Mouse (Mus musculus) heart, adult 8-10 months (tissue): ENCODE measurements at regions not wholly inside any gene's neighbourhood (a gene's known extent, or its start where the extent isn't known, plus 50 kb on each side); places are given as distances from the start of the nearest gene placed in this dataset.

Source experiments
- DNase-seq: peaks from one replicate; pipeline ENCODE4 v3.0.0; 2022; ENCODE audit warnings: low spot score

DNA sequence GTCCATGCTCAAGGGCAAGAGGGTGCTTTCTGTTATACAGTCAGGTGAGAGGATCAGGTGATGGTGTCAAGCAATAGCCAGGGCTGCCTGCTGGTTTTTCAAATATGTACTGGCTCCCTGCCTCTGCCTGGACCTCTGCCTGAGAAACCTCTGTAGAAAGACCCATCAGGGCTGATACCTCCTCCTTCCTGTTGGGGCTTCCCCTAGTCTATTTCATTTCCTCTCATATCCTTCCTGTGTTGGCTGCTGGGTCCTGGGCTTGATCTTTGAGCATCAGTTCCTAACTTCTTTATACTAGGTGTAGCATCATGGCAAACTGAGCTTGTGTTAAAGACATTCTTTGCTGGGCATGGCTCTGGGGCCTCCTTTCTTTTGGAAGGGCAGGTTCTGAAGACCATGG, 89.5 kb downstream of the Tmem38b start:
- no peak for DNase-seq

DNA sequence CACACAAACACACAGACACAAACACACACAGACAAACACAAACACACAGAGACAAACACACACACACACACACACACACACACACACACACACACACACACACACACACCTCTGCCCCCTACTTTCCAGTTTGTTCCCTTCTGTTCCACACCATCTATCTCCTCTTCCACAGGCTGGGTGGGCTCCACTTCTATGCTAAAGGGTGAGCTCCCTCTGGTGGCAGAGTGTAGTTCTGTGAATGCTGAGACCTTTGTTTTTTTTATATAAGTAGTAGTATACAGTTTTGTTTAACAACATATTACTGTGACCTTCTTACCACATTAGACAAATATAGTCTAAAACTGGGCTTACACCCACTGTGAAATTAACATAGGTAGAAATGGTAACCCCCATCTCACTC, 93.3 kb downstream of the Tmem38b start:
- DNase-seq = peak; percentile 16

DNA sequence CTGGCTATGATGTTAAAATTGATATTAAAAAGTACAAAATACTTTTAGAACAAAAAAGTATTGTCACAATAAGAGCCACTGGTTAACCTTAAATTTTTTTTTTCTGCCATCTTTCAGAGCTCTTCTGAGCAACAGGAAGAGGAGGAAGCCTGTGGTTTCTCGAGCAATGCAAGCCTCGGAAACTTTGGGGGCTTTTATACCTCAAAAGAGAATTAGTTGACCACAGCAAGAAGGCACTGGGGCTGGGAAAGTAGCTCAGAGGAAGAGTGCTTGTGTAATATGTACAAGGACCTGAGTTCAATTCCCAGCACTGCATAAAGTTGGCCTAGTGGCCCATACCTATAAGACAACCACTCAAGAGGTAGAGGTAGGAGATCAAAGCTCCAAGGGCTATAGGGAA, 94.7 kb downstream of the Tmem38b start:
- no peak for DNase-seq

DNA sequence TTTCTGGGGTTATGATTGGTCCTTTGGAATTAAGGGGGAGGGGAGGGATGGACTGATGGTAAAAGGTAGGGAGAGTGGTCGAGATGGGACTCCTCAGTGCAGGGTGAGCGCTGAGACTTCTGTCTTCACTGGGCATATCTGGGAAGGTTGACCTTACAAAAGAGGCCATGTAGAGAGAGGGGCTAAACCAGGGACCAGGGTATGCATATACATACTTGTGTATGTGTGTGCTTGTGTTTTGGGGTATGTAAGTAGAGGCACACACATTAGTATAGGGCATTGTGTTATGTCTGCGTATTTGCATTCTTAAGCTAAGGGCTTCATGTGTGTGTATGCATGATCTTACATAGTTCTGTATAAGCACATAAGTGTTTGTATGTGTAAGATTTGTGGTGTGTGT, 105.2 kb downstream of the Tmem38b start:
- no peak for DNase-seq

DNA sequence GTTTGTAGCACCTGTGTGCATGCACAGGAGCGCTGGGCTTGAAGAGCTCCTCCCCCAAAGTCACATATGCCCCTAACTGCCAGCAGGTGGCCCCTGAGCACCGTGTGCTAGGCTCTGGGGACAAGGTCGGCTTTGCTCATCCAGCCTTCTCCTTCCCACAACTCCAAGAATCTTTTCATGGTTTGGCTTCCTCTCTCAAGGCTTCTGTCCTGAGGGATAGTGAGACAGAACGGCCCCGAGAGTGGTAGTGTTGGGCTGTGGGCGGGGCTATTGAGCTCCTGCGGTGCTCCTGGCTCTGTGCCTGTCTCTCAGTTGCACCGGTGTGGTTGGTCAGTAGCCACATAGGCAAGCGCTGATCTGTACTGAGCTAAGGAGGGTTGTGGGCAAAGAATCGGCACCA, 105.7 kb downstream of the Tmem38b start:
- no peak for DNase-seq

DNA sequence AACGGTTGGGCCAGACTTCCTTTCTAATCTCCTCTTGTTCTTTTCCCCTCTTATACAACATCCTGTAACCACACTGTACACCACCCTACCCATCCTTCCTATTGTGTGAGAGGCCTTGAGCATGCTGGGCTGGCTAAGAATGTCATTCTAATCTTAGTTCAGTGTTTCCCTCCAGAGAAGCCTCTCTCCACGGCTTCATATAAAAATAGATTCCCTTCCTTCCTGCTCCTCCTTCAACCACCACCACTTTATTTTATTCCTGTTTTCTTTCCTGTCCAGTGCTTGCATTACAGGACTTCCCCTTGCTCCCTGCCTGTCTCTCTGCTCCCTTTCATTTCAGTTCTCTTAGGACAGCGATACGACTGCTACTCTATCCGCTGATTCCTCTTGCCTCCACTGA, 109.5 kb downstream of the Tmem38b start:
- peak; percentile 10 for DNase-seq

DNA sequence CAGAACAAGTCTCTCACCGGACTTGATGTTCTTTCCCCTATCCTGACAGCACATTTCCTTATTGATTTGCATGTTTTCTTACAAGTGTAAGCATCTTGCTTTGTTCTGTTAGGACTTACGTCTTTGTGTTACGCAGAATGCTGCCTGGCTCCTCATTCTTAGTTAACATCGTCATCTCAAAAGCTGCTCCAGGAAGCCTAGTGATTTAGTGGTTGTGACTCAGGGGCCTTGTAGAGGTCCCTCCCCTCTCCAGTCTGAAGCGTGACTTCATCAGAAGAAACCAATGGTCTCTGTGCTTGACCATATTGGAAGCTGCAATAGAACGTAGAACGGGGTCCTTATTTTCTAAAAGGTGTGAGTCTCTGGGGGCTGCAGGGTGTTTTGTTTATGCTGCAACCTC, 122.9 kb downstream of the Tmem38b start:
- no peak for DNase-seq

DNA sequence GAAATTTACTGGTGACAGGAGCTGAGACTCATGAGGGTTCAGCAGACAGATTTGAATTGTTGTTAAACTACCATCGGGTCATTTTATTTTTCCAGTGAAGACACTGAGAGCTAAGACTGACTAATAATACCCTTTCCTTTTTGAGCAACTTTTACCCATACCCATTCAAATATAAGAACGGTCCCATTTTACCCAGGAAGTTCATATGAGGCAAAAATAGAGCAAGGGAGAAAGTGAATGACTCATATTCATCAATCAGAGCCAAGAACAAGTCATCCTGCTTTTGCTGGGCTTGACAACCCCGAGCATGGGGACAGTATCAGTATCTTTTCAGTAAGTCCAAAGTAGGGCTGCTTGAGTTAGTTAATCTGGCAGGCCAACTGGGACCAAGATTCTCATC, 123.3 kb downstream of the Tmem38b start:
- DNase-seq = no peak

DNA sequence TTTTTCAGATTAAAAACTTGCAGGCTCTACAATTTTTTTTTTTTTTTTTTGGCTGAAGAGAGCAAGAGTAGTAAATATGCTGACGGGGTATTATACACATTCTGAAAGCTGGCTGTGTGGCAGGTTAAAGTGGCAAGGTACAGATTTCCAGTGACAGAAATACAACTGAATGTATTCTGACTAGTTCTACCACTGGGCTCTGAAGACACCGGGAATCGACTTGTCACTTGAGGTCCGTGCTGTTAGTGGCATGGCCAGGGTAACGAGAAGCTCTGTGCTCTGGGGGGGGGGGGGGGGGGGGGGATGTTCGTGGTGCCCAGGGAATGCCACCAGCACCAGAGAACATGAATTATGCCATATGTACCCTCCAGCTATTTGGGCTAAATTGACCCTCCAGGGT, 124.7 kb downstream of the Tmem38b start:
- DNase-seq = no peak

DNA sequence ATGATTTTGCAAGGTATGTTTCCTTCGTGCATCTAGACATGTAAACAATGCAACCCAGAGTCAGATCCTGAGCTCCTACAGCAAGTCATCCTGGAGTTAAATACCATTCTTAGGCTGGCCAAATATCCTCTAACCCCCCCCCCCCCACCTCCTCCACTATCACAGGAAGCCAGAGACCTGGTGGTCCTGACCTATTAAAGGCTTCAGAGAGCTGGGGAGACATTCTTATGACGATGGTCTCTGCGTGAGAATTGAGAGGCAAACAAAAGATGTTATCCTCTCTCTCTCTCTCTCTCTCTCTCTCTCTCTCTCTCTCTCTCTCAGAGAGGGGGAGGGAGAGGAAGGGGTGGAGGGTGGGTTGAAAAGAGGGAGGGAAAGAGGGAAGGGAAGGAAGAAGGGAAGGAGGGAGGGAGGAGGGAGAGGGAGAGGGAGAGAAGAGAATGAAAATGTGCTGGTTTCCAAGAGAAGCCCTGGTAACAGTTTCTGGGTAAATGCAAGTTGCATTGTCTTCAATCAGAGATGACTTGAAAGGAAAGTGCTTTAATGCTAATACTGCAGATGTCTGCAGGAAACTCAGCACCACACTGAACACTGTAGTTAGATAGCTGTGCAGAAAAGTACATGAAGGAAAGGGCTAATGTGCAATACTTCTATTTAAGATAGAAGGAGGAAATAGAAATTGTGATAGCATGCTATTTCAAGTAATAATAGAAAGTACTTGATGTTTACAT, 125.3 kb downstream of the Tmem38b start:
- no peak for DNase-seq

DNA sequence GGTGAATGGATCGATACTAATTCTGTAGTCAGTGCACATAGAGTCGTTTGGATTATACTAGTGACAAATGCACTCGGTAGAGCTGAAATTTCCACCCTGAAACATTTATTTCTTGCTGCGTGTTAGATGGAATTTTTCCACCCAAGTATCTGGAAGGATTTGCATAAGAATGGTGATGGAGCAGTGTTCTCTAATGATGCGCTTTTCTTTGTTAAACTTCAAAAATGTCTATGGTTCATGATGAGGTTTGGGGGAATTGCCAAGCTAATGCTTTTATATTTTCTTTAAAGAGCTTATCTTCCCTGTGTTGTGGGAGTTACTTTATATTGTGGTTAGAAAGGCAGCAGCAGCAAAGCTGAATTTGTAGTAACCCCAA, 125.9 kb downstream of the Tmem38b start:
- DNase-seq = no peak

DNA sequence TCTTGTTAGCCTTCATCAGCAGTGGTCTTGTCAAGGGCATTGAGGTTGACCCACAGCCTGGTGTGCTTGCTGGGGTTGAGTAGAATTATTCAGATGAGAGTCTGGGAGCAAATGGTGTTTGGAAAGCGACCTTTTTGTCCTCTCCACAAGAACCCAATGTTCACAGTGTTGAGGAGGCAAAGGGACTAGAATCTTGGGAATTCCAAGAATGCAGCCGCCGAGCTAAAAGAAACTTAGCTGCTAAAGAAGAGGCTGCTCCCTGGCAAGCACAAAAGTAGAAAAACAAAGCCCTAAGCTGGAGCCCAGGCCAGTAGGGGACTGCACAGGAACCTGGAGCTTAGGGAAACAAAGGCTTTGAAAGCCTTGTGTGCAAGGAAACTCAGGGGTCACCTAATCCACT, 126.4 kb downstream of the Tmem38b start:
- DNase-seq = no peak

DNA sequence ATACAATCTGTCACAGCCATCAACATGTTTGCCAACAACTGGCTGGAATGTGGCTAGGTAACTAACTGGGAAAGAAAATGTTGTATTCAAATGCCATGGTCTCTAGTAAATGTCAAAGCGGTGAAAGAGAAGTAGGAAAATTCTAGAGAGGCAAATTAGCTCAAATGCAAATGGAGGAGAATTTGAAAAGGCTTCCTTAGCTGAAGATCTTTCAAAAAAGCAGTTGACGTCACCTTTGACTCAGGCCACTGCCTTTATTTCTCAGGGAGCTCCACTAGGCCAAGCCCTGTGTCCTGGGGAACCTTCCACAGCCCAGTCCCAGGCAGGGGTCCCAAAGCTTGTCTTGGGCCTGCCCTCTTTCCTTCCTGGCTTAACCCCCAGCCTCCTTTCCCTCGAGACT, 136.6 kb downstream of the Tmem38b start:
- no peak for DNase-seq

DNA sequence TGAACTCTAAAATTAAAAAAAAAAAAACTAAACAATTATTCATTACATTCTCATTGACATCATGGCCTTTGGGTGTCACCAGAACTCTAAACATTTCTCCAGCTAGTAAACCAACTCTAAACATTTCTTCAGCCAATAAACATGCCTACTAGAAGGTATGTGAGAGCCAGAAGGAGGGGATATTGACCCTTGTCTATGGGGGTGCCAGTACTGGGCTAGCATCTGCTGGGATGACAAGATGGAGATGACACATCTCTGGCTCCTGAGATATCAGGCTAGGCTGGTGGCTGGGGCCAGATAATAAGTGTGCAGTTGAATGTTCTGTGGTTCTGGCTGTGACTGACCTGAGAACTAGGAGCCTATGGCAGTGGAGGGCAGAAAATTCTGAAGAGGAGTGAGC, 144.6 kb downstream of the Tmem38b start:
- no peak for DNase-seq

DNA sequence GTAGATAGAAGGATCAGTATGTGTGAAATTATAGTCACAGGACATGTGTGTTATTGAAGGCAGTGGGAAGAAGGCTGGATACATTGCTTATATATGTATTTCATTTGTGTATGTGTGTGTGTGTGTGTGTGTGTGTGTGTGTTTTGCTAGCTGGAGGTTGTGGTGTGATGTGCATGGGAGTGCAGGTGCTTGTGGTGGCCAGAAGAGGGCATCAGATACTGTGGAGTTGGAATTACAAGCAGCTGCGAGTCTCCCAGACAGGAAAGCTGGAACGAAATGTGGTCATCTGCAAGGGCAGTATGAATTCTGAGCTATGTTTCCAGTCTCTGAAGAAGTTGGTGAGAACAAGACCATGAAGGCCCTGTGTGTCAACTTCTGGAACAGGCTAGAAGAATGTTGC, 145.1 kb downstream of the Tmem38b start:
- no peak for DNase-seq

DNA sequence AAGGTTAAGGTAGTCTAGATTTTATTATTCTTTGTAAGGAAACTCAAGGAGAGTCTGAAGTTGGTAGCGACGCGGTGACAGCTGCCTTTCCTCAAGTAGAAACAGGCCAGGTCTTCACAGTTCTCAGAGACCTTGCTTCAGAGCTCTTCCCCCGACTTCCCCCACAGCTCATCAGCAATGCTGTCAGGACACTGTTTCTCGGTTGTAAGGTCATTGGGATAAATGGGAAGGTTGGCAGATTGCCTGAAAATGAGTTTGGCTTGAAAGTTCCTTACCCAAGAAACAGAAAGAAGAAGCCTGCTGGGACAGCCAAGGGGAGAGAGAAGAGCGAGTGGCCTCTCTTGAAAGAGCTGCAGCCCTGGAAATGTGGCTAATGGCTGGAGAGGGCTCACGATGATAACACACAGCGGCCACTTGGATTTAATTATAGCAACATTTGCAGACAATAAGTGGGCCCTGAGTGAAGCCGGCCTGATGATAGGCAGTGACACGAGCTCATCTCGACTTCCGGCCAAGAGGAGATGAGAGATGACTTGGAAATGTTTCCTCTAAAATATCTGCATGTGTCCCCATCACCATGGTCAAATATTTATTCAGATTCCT, 150.3 kb downstream of the Tmem38b start:
- DNase-seq = peak; percentile 3

DNA sequence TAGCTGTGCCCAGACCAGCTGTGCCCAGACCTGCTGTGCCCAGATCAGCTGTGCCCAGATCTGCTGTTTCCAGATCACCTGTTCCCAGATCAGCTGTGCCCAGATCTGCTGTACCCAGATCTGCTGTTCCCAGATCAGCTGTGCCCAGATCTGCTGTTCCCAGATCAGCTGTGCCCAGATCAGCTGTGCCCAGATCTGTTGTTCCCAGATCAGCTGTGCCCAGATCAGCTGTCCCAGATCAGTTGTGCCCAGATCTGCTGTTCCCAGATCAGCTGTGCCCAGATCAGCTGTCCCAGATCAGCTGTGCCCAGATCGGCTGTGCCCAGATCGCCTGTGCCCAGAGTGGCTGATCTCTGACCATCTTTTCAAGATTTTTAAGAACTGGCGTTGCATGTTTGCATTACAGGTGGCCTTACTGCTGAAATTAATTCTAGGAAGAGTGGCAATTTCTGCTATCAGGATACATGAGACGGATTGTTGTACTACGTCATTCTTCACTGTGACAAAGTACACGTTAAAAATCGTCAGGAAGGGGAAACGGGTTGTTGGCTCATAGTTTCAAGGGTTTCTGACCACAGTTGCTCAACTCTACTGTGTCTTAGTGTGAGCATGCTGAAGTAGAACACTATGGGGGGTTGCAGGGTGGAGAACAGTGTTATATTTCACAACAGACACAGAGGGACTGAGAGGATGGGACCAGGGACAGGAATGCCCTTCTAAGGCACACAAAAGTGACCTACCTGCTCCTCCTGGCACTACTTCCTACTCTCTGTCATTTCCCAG, 160.9 kb downstream of the Tmem38b start:
- DNase-seq = no peak

DNA sequence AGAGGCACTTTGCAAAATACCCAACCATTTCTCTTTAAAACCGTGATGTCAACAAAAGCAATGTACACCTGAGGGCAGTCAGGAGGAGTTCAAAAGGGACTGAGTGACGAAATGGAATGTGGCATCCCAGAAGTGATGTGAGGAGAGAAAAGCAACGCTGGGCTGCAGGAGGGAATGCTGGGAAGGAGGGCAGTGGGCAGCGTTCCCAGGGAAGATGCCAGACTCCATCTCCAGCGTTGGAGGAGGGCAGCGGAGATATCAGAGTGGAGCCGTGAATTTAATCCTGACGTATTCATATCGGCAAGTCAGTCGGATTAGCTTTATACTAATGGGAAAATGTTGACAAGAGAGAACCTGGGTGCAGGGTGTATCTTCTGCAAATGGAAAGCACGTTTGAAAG, 161.7 kb downstream of the Tmem38b start:
- no peak for DNase-seq

DNA sequence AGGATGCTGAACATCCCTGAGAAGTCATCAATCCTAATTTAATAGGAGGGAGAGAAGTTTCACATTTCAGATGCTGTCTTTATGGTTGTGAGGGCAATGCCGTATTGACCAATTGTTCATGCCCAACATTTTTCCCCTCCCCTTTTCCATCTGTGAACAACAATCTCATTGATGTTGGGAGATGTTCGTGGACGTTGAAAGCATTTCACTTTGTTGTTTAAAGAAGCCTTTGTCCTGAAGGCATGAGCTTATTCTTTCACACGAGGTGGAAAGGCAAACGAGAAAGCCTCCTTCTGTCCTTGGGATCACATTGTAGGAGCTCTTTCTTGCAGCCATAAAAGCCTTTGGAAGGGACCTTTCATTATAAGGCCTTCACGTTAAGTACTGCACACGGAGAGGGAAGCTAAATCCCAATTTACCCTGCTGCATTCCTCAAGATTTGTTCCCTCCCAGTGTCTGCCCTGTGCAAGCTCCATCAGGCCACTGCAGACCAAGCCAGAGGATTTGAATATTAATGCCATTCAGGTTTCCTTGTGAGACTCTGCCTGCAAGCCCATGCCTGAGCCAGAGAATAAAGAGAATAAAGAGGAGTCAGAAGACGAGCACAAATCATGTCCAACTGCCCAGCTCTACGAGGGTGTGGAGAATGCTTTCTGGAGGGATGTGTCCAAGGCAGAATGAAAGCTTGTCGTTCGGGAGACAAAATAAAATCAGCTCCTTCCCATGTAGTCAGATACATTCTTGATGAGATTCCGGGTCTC, 195.4 kb downstream of the Tmem38b start:
- no peak for DNase-seq

DNA sequence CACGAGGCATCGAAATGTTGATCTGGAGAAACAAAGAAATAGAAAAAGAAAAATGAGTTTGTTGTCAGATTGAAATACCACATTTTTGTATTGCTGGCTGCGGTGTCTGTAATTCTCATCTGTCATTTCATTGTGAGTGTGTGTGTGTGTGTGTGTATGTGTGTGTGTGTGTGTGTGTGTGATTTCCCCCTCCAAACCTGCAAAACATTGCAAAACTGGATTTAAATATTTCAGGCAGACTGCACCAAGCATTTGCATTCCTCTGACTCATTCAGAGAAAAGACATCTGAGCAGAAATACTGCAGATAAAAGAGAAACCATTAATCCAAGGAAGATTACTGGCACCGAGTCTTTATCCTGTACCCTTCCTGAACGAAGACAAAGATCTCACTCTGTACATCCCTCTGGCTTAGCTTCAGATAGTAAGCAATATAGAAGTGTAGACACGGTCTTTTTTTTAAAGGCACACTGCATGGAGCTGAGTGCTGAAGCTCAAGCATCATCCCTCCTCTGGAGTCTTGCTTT, 196.1 kb downstream of the Tmem38b start:
- DNase-seq = no peak

DNA sequence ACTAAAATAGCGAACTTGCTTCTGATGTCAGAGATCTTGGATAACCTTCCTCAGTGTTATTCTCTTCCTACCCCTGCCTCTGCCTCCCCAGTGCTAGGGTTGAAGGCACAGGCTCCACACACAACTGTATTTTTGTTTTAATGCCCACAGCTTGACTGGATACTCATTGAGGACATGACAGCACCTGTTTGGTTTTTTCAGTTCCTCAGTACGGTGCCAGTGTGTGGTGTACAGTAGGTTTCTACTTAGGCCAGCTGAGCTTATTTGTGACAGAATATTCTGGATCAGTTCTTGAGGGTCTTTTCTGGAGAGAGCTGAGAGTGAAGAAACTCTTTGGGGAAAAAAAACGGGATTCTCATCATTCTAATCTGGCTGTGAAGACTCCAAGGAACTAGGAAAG, 201.1 kb downstream of the Tmem38b start:
- DNase-seq = no peak

DNA sequence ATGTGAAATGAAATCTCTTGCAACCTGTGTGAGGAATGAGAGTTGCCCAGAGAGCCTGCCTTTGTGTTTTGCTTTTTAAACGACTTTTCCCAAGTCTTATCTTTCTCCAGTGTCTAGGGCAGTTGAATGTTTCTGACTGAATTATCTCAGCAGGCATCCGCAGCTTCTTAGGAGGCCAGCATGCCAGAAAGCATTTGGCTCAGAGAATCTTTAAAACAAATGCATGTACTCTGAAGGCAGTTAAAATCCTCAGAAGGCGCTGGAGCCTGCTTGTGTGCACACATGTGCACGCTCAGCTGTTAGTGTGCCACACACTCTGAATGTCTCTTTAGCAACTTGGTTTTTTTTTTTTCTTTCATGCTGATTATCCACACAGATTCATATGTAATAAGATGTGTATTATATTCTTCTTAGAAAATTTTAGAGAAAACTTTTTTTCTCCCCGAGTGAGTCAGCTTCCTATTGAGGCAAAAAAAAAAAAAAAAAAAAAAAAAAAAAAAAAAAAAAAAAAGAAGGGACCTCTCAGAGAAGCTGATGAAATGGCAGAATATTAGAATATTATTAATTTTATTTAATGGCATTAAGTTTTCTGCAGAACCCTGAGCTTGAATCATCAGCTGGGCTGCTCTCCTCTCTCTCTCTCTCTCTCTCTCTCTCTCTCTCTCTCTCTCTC, 201.9 kb downstream of the Tmem38b start:
- DNase-seq = no peak
